Mouse (Mus musculus): ENCODE results near the gene Glb1l.
"Not testable (repeated sequence)": the region's sequence is repeated elsewhere in the genome, so short reads cannot be mapped to it uniquely, and the experiment has no call there.

The Glb1l gene

GRCm38 (mm10) chr1:75210136-75211087 is at the start of gene Glb1l, which contains the start of gene Stk16:
Gene Glb1l (minus strand): TSS chr1:75210813.
Gene Stk16 (plus strand): TSS chr1:75210838.
- ATAC-seq (ENCODE audit: low TSS enrichment), result peak; percentile 85

DNA sequence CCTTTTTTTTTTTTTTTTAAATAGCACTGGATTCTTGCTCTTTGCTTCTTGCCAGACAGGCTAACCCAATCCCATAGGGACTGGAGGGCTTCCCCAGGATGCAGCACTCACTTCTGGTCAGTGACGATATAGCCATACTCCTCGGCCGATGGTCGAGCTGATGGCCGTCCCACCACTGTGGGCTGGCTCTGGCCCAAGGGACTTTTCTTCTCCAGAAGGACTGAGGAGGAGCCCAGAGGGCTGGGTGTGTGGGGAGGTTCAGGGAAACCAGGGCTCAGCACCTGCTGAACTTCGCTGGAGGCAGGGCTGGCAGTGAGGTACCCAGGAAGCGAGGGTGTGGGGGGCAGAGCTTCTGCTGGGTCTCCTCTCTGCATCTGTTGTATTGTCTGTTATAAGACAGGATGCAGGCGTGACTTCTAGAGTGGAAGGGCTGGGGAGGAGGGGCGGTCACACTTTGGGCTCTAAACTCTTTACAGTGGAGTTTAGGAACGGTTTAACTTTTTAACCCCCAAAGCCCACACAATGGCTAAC is 45.0 kb upstream of the Glb1l start:
- ATAC-seq (ENCODE audit: low TSS enrichment), result no peak

DNA sequence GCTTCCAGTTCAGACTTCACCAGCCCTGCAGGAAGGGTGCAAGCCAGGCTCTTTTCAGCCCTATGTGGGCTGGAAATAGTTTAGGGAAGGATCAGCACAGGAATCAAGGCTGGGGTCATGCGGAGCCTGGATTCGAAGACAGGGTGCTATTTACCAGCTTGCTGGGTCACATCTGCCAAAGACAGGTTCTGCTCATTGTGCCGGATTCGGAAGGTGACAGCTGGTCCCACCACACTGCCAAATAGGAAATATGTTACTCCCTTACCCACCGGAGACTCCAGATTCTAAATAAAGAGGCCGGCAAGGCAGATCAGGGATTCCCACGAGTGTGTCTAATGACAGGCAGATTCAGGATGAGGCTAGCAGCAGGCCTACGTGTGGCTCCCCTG is 44.0 kb upstream of the Glb1l start:
- ATAC-seq (ENCODE audit: low TSS enrichment), result peak; percentile 15; the same call in 1 of the 2 replicates

- peak; percentile 15; the same call in 1 of the 2 replicates for ATAC-seq (ENCODE audit: low TSS enrichment)
Observed at GRCm38 (mm10) chr1:75253849-75254624, 43.4 kb upstream of the Glb1l start.

DNA sequence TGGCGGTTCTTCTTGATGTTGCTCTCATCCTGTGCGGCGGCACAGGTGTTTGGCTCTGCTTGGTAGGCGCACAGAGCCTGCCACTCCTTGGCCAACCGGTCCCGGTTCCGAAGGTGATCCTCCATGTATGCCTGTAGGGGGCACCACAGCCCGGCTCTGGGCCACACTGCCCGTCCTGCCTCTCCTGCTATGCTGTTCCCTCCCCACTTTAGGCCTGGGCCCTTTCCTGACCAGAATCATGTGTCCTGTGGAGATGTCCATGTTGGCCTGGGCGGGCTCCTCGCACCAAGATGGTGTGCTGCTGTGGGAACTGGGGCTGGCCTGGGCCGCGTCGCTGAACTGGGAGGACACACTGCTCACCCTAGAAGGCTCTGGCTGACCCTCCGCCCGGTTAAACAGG is 42.4 kb upstream of the Glb1l start:
- no peak for ATAC-seq (ENCODE audit: low TSS enrichment)

GRCm38 (mm10) chr1:75252308-75252707 is 41.7 kb upstream of the Glb1l start:
- no peak for ATAC-seq (ENCODE audit: low TSS enrichment)

GRCm38 (mm10) chr1:75251112-75251970 is 40.7 kb upstream of the Glb1l start:
- peak; percentile 10; the same call in 1 of the 2 replicates for ATAC-seq (ENCODE audit: low TSS enrichment)

DNA sequence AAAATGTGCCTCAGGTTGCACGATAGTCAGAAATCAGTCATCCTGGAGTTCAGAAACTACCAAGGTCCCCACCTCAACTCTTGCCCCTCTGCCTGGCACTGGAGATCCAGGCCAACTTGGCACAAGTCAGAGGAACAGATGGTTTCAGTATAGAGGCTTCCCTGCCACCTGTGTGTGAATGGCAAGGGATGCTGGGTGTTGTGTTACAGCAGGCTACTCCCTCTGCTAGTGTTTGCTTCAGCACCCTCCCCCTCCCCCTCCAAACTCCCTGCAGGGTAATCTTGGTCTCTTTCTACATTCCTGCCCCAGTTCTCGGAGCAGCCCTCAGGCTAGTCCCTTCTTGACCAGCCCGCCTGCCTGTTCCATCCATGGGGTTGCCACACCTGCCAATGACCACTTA is 39.9 kb upstream of the Glb1l start:
- ATAC-seq (ENCODE audit: low TSS enrichment), result no peak

DNA sequence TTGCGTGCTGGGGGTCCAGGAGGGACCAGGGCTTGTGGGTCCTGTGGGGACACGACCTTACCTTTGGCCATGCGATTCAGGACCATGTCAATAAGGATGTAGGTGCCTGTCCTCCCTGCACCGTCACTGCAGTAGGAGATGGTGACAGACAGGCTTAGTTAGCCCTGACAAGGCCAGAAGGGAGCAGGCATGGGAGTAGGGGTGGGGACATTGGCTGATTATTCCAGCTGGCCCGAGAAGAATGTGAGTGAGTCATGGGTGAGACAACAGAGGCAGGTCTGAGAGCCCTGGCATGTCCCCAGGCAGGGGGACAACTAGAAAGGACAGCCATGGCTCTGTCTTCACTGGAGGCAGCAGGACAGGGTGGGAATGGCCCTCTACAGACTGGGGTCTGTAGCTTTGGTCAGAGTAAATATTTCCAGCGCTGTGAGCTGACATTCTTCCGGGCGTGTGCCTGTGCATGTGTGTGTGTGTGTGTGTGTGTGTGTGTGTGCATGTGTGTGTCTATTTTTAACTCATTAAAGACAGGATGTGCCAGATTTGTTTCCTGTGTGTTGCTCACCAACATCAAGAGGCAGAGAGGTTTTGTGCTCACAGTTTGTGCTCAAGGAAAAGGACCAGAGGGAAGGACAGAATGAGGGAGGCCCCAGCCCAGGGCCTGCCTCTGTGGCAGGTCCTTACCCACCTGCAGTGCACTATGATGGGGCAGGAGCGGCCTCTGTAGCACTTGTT is 37.6 kb upstream of the Glb1l start:
- peak; percentile 13 for ATAC-seq (ENCODE audit: low TSS enrichment)

- no peak for ATAC-seq (ENCODE audit: low TSS enrichment)
Observed at GRCm38 (mm10) chr1:75247071-75247930, 36.7 kb upstream of the Glb1l start.

GRCm38 (mm10) chr1:75244836-75245235 is 34.2 kb upstream of the Glb1l start:
- ATAC-seq (ENCODE audit: low TSS enrichment), result peak; percentile 73

DNA sequence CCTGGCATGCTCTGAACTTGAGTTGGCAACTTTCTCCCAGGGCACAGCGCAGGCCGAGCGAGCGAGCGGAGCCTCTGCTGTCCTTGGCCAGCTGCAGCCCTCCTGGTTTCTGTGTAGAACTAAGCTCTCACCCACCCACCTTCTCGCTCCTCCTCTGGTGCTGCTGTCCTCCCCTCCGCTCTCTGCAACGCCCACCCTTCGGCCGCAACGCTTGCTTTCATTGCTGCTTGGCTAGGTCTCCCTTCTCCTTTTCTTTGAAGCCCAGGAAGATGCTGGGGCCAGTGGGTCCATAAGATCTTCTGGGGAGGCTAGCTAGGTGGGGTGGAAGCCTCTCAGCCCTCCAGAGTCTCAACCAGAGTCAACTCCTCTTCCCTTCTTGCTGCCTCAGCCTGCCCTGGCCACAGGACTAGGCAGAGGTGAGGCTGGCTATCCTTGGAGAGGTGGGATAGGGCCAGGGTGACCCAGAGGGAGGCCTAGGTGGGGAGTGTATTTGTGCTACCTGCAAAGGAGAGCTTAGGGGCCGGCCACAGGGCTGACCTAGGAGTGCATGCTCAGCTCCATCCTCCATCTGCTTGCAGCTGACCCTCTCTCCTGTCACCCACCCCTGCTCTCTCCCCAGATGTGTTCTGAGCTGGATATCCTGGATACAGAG is 33.7 kb upstream of the Glb1l start:
- peak; percentile 20 for ATAC-seq (ENCODE audit: low TSS enrichment)

- no peak for ATAC-seq (ENCODE audit: low TSS enrichment)
Observed at GRCm38 (mm10) chr1:75243411-75243810, 32.8 kb upstream of the Glb1l start.

DNA sequence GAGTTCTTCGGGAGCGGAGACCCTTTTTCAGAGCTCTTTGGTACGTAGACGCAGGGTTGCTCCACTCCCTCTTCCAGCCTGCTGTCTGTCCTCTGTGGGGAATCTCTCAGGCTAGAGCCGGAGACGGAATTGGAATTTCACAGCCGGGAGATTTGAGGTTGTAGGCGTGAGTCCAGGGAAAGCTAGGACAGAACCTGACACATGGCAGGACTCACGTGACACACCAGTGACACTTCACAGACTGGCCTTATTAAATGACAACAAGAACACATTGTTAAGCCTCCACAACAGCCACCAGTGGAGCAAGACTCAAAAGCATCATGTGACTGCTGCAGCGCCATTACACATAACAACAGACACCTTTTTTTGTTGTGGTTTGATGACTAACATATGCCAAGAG is 29.0 kb upstream of the Glb1l start:
- peak; percentile 18; the same call in 1 of the 2 replicates for ATAC-seq (ENCODE audit: low TSS enrichment)

GRCm38 (mm10) chr1:75236117-75237050 is 25.8 kb upstream of the Glb1l start, which contains the start of gene Dnajb2:
Gene Dnajb2 (plus strand): TSS chr1:75236406.
- ATAC-seq (ENCODE audit: low TSS enrichment), result peak; percentile 51

GRCm38 (mm10) chr1:75234606-75235005 is 24.0 kb upstream of the Glb1l start:
- peak; percentile 45 for ATAC-seq (ENCODE audit: low TSS enrichment)

GRCm38 (mm10) chr1:75232489-75232888 is 21.9 kb upstream of the Glb1l start:
- ATAC-seq (ENCODE audit: low TSS enrichment), result not testable (repeated sequence)

- no peak for ATAC-seq (ENCODE audit: low TSS enrichment)
Observed at GRCm38 (mm10) chr1:75231664-75232152, 21.1 kb upstream of the Glb1l start, which contains the start of gene A630095N17Rik. Gene A630095N17Rik (minus strand): TSS chr1:75232102.

Measured in frontal cortex, adult (tissue).